Mouse (Mus musculus): ENCODE measurements around the gene Dpp4. TPM values are rescaled to one million over a fixed set of nuclear protein-coding genes. Genes with fewer than 3 reads are reported as not detected.

Dpp4 gene
- polyA plus RNA-seq, 1 experiment from 2014 or later = 12.3 TPM

DNA sequence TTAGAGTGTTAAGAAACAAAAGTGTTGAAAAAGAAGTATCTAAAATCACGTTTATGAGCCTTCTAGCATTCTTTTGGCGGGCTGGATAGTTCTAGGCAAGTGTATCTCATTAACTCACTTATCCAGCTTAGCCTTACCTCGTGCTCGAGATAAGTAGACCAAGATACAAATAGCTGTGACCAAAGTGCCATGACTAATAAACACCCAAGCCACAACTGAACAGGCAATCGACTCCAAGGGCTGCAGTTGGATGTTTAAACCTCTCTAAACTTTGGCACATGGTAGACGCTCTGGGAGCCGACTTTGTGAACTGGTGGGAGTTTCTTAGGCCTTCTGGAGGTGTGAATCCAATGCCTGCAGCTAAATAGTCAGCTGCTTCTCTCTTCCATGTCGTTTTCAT is 12.7 kb downstream of the Dpp4 start:
- Histone ChIP-seq H3K4me2 (no peak overlapping the region), H3K27ac (ENCODE audit: low read depth, low read length) (no peak overlapping the region), H3K9me3 (replicated peaks; ENCODE audit: control insufficient read depth, low read length) (no peaks in the 10 kb centered on the region), H3K36me3 (ENCODE audit: control insufficient read depth, insufficient read depth, low read length) (no peaks in the 10 kb centered on the region), H3K27me3 (ENCODE audit: control insufficient read depth, insufficient read depth, low read length) (no peaks in the 10 kb centered on the region), H3K4me3 (ENCODE audit: low read depth, low read length) (no peak overlapping the region), H3K4me1 (ENCODE audit: control insufficient read depth, insufficient read depth, low read length) (no peaks in the 10 kb centered on the region), H3K9ac (ENCODE audit: low read depth, low read length) (no peak overlapping the region)
- 62% methylated on average over 8 of the region's 8 CpGs for WGBS (ENCODE audit: insufficient replicate concordance)
- ATAC-seq (replicated peaks; ENCODE audit: insufficient number of reproducible peaks, low FRiP score, low TSS enrichment) = no peak

DNA sequence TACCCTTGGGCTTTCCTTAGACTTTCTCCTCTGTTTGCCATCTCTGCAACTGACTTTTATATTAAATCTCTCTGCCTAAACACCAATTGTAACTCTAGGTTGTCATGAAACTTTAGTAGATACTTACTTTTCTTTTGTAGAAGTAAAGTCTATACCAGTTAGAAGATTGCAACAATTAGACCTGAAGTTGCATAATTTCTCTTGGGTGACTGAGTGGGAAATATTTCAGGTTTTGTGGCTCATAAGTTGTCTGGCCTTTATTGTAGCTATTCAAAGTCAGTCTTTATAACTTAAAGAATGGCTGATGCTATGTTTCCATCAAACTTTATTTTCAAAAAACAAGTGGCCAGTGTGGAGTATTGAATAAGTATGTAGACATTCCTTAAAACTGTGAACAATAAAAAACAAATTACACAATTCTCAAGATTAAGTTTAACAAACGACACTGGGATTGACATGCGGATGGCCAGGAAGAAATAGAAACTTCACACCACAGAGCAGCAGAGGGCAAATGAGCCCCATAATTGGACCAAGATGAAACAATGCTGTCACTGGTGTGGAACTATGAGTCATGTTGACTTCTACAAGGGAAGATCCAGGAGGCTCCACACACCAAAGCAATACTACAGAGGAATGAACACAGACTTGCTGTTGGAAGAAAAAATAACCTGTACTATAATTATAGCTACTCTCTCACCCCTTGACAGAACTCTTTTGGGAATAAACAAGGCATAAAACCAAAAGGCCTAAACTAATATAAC is 13.7 kb downstream of the Dpp4 start:
- no peak overlapping the region for H3K27ac ChIP-seq (ENCODE audit: low read depth, low read length)
- no peaks in the 10 kb centered on the region for H3K4me1 ChIP-seq (ENCODE audit: control insufficient read depth, insufficient read depth, low read length)
- H3K36me3 ChIP-seq (ENCODE audit: control insufficient read depth, insufficient read depth, low read length) = no peaks in the 10 kb centered on the region
- no peak for ATAC-seq (replicated peaks; ENCODE audit: insufficient number of reproducible peaks, low FRiP score, low TSS enrichment)
- no peak overlapping the region for H3K9ac ChIP-seq (ENCODE audit: low read depth, low read length)
- no peaks in the 10 kb centered on the region for H3K27me3 ChIP-seq (ENCODE audit: control insufficient read depth, insufficient read depth, low read length)
- no peaks in the 10 kb centered on the region for H3K9me3 ChIP-seq (replicated peaks; ENCODE audit: control insufficient read depth, low read length)
- no peak overlapping the region for H3K4me3 ChIP-seq (ENCODE audit: low read depth, low read length)
- H3K4me2 ChIP-seq = no peak overlapping the region
- 85% methylated on average over 2 of the region's 2 CpGs for WGBS (ENCODE audit: insufficient replicate concordance)

DNA sequence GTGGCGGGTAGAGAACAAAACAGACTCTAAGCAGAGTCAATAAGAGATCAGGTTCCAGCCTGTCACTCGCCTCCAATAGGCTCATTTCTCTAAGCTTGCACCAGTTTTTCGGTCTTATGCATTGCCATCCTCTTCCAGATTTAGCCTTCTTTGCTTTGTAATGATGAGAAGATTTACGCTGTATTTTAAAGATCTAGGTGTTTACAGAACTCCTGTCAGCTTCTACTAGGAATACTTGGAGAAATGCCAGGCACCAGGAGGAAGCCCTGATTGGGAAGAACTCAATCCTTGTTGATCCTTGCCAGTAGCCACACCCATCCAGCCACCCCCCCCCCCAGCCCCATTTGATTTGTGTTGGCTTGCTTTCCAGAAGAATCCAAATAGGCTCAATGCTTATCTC is 14.4 kb downstream of the Dpp4 start:
- Histone ChIP-seq H3K36me3 (ENCODE audit: control insufficient read depth, insufficient read depth, low read length) (no peaks in the 10 kb centered on the region), H3K27ac (ENCODE audit: low read depth, low read length) (no peak overlapping the region), H3K9ac (ENCODE audit: low read depth, low read length) (no peak overlapping the region), H3K4me3 (ENCODE audit: low read depth, low read length) (no peak overlapping the region), H3K27me3 (ENCODE audit: control insufficient read depth, insufficient read depth, low read length) (no peaks in the 10 kb centered on the region), H3K9me3 (replicated peaks; ENCODE audit: control insufficient read depth, low read length) (no peaks in the 10 kb centered on the region), H3K4me1 (ENCODE audit: control insufficient read depth, insufficient read depth, low read length) (no peaks in the 10 kb centered on the region), H3K4me2 (no peak overlapping the region)
- 68% methylated on average over 4 of the region's 4 CpGs for WGBS (ENCODE audit: insufficient replicate concordance)
- no peak for ATAC-seq (replicated peaks; ENCODE audit: insufficient number of reproducible peaks, low FRiP score, low TSS enrichment)

DNA sequence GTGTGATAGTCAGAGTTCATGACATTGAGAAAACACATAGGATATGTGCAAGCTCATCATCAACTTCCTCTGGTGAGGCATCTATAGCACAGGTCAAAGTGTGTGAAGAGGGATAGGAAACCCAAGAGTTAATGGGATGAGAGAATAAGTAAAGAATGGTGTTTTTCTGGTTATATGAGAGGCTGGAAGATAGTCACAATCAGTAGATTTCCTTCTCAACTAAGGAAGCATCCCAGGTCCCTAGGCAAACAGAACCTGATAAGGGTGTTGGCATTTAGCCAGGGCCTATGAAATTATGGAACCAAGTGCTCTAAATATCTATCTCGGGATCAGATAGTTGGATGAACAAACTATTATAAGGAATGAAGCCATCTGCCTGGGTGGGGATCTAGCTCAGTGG is 15.2 kb downstream of the Dpp4 start:
- H3K4me1 ChIP-seq (ENCODE audit: control insufficient read depth, insufficient read depth, low read length) = no peaks in the 10 kb centered on the region
- no peak overlapping the region for H3K27ac ChIP-seq (ENCODE audit: low read depth, low read length)
- no peak overlapping the region for H3K4me2 ChIP-seq
- H3K36me3 ChIP-seq (ENCODE audit: control insufficient read depth, insufficient read depth, low read length) = no peaks in the 10 kb centered on the region
- 73% methylated on average over 1 of the region's 1 CpGs for WGBS (ENCODE audit: insufficient replicate concordance)
- no peaks in the 10 kb centered on the region for H3K27me3 ChIP-seq (ENCODE audit: control insufficient read depth, insufficient read depth, low read length)
- H3K4me3 ChIP-seq (ENCODE audit: low read depth, low read length) = no peak overlapping the region
- H3K9me3 ChIP-seq (replicated peaks; ENCODE audit: control insufficient read depth, low read length) = no peaks in the 10 kb centered on the region
- H3K9ac ChIP-seq (ENCODE audit: low read depth, low read length) = no peak overlapping the region
- ATAC-seq (replicated peaks; ENCODE audit: insufficient number of reproducible peaks, low FRiP score, low TSS enrichment) = no peak

DNA sequence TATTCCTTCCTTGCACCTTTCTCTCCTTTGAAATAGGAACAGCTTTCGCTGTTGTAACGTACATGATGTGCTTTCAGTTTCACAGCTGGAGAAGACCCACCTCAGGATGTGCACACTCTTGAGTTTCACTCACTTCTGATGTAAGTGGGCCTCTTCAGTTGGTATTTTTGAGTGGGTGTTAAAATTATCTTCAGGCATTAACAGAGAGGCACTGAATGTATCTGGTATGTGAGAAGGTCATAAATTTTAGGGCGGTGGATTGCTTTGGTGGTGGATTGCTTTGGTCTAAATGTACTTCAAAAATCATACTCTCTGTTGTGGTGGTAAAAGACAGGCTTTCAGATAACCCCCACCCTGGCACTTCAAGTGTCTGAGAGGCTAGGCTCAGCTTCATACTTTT is 17.2 kb downstream of the Dpp4 start:
- Histone ChIP-seq H3K4me3 (ENCODE audit: low read depth, low read length) (no peak overlapping the region), H3K9me3 (replicated peaks; ENCODE audit: control insufficient read depth, low read length) (no peaks in the 10 kb centered on the region), H3K4me2 (no peak overlapping the region), H3K27me3 (ENCODE audit: control insufficient read depth, insufficient read depth, low read length) (no peaks in the 10 kb centered on the region), H3K9ac (ENCODE audit: low read depth, low read length) (no peak overlapping the region), H3K4me1 (ENCODE audit: control insufficient read depth, insufficient read depth, low read length) (no peaks in the 10 kb centered on the region), H3K36me3 (ENCODE audit: control insufficient read depth, insufficient read depth, low read length) (no peaks in the 10 kb centered on the region), H3K27ac (ENCODE audit: low read depth, low read length) (no peak overlapping the region)
- no peak for ATAC-seq (replicated peaks; ENCODE audit: insufficient number of reproducible peaks, low FRiP score, low TSS enrichment)
- 89% methylated on average over 3 of the region's 3 CpGs for WGBS (ENCODE audit: insufficient replicate concordance)

DNA sequence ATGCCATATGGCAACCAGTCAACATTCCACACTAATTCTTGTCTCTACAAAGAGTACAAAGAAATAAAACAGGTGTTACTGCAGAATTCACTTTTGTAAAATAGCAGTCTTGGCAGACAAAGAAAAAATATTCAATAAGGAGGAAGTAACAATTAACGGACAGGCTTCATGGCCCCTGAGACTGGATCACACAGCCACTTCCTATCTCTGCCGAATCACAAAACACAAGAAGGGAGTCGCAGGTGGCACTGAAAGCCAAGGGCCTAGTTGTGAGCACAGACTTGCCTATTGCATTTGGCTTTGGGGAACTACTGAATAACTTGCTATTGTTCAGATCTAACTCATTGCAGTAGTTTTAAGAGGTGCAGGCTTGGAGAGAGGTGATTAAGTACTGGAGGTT is 19.9 kb downstream of the Dpp4 start:
- no peak overlapping the region for H3K27ac ChIP-seq (ENCODE audit: low read depth, low read length)
- H3K36me3 ChIP-seq (ENCODE audit: control insufficient read depth, insufficient read depth, low read length) = no peaks in the 10 kb centered on the region
- no peak overlapping the region for H3K4me2 ChIP-seq
- no peaks in the 10 kb centered on the region for H3K27me3 ChIP-seq (ENCODE audit: control insufficient read depth, insufficient read depth, low read length)
- ATAC-seq (replicated peaks; ENCODE audit: insufficient number of reproducible peaks, low FRiP score, low TSS enrichment) = no peak
- H3K9ac ChIP-seq (ENCODE audit: low read depth, low read length) = no peak overlapping the region
- 78% methylated on average over 3 of the region's 3 CpGs for WGBS (ENCODE audit: insufficient replicate concordance)
- no peaks in the 10 kb centered on the region for H3K4me1 ChIP-seq (ENCODE audit: control insufficient read depth, insufficient read depth, low read length)
- no peak overlapping the region for H3K4me3 ChIP-seq (ENCODE audit: low read depth, low read length)
- H3K9me3 ChIP-seq (replicated peaks; ENCODE audit: control insufficient read depth, low read length) = no peaks in the 10 kb centered on the region

DNA sequence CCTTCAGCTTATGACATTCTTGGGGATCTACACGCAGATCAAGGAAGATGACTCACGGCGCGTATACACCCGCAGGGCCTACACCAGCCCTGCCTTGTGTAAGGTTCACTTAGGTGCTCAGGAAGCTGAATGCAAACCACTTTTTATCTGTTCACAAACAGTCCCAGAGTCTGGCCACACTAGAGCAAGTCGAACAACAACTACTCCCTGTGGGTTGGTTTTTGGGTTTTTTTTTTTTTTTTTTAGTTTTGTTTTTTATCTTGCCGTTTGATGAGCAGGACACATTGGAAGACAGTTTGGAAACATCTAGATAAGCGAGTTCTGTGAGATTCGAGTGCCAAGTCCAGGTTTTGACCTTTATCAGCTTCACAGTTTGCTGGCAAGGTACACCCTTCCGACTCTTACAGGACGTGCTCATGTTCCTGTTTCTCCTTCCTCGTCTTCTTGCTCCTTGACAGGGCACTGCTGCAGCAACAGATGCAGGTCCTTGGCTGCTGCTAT is 21.0 kb downstream of the Dpp4 start:
- H3K27me3 ChIP-seq (ENCODE audit: control insufficient read depth, insufficient read depth, low read length) = no peaks in the 10 kb centered on the region
- WGBS (ENCODE audit: insufficient replicate concordance) = 75% methylated on average over 12 of the region's 12 CpGs
- H3K4me3 ChIP-seq (ENCODE audit: low read depth, low read length) = no peak overlapping the region
- H3K4me1 ChIP-seq (ENCODE audit: control insufficient read depth, insufficient read depth, low read length) = no peaks in the 10 kb centered on the region
- no peaks in the 10 kb centered on the region for H3K9me3 ChIP-seq (replicated peaks; ENCODE audit: control insufficient read depth, low read length)
- no peak overlapping the region for H3K27ac ChIP-seq (ENCODE audit: low read depth, low read length)
- no peak overlapping the region for H3K9ac ChIP-seq (ENCODE audit: low read depth, low read length)
- H3K4me2 ChIP-seq = no peak overlapping the region
- no peaks in the 10 kb centered on the region for H3K36me3 ChIP-seq (ENCODE audit: control insufficient read depth, insufficient read depth, low read length)
- no peak for ATAC-seq (replicated peaks; ENCODE audit: insufficient number of reproducible peaks, low FRiP score, low TSS enrichment)

DNA sequence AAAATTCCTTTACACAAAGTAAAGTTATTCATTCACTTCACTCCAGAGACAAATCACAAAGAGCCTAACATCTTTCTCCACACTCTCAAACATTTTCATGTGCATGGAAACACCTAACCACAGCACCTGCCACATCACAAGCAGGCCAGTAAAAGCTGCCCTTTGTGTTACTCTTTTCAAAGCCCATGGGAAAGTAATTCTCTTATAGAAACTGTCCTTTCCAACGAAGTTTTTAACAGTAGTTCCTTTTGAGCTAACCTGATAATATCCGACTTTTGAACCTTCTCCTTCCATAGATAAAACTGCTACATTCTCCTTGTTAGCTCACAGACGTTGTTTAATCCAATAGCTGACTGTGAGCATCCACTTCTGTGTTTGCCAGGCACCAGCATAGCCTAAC is 21.7 kb downstream of the Dpp4 start:
- no peaks in the 10 kb centered on the region for H3K4me1 ChIP-seq (ENCODE audit: control insufficient read depth, insufficient read depth, low read length)
- no peak overlapping the region for H3K9ac ChIP-seq (ENCODE audit: low read depth, low read length)
- no peak overlapping the region for H3K27ac ChIP-seq (ENCODE audit: low read depth, low read length)
- H3K36me3 ChIP-seq (ENCODE audit: control insufficient read depth, insufficient read depth, low read length) = no peaks in the 10 kb centered on the region
- no peak overlapping the region for H3K4me2 ChIP-seq
- H3K4me3 ChIP-seq (ENCODE audit: low read depth, low read length) = no peak overlapping the region
- H3K9me3 ChIP-seq (replicated peaks; ENCODE audit: control insufficient read depth, low read length) = no peaks in the 10 kb centered on the region
- no peaks in the 10 kb centered on the region for H3K27me3 ChIP-seq (ENCODE audit: control insufficient read depth, insufficient read depth, low read length)
- WGBS (ENCODE audit: insufficient replicate concordance) = 58% methylated on average over 3 of the region's 3 CpGs
- ATAC-seq (replicated peaks; ENCODE audit: insufficient number of reproducible peaks, low FRiP score, low TSS enrichment) = no peak

DNA sequence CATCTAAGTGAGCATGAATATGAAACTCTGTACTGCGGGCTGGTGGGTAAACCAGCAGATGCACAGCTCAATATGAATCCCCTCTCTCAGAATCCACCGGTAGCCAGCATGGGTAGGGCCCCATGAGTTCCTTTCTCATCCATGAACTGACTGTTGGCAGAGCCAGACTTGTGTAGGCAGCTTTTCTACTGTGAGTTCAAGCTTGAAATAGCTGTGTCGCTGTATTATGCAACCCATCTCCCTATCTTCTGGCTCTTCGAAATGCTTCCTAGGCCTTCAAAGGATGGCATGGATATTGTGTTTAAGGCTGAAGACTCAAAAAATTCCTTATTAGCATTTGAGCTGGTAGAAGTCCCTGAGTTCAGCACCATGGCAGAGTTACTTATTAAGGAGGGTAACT is 23.2 kb downstream of the Dpp4 start:
- Histone ChIP-seq H3K4me2 (no peak overlapping the region), H3K4me1 (ENCODE audit: control insufficient read depth, insufficient read depth, low read length) (no peaks in the 10 kb centered on the region), H3K4me3 (ENCODE audit: low read depth, low read length) (no peak overlapping the region), H3K9me3 (replicated peaks; ENCODE audit: control insufficient read depth, low read length) (no peaks in the 10 kb centered on the region), H3K27me3 (ENCODE audit: control insufficient read depth, insufficient read depth, low read length) (no peaks in the 10 kb centered on the region), H3K9ac (ENCODE audit: low read depth, low read length) (no peak overlapping the region), H3K27ac (ENCODE audit: low read depth, low read length) (no peak overlapping the region), H3K36me3 (ENCODE audit: control insufficient read depth, insufficient read depth, low read length) (no peaks in the 10 kb centered on the region)
- 84% methylated on average over 4 of the region's 4 CpGs for WGBS (ENCODE audit: insufficient replicate concordance)
- no peak for ATAC-seq (replicated peaks; ENCODE audit: insufficient number of reproducible peaks, low FRiP score, low TSS enrichment)

Data from heart, embryonic 11.5 days (tissue).